Mouse (Mus musculus): ENCODE data around the gene Arl3. TPM values are rescaled to one million over a fixed set of nuclear protein-coding genes. Genes with fewer than 3 reads are reported as not detected.

Gene Arl3
- polyA plus RNA-seq, 1 experiment from 2014 or later = 115 TPM

GRCm38 (mm10) chr19:46531071-46532030, 41.6 kb downstream of the Arl3 start:
- peak overlapping the region; percentile 23 for H3K4me2 ChIP-seq
- H3K4me1 ChIP-seq = peaks cover 67% of the 10 kb centered on the region
- H3K9me3 ChIP-seq = no peaks in the 10 kb centered on the region
- WGBS = 8% methylated on average over 16 of the region's 16 CpGs
- peak overlapping the region; percentile 82 for H3K27ac ChIP-seq
- no peak overlapping the region for H3K9ac ChIP-seq
- H3K4me3 ChIP-seq = no peak overlapping the region
- H3K36me3 ChIP-seq = 0 out of 2 replicates have a peak, but pooled peaks cover 3% of the 10 kb centered on the region
- ATAC-seq (ENCODE audit: borderline replicate concordance, extremely low read depth, low FRiP score, low TSS enrichment) = no peak
- no peaks in the 10 kb centered on the region for H3K27me3 ChIP-seq

GRCm38 (mm10) chr19:46530449-46530990, 42.5 kb downstream of the Arl3 start:
- ATAC-seq (ENCODE audit: borderline replicate concordance, extremely low read depth, low FRiP score, low TSS enrichment) = no peak
- peak overlapping the region; percentile 82 for H3K27ac ChIP-seq
- WGBS = 23% methylated on average over 8 of the region's 8 CpGs

GRCm38 (mm10) chr19:46529601-46530448, 43.2 kb downstream of the Arl3 start:
- Histone ChIP-seq H3K9ac (peak overlapping the region; percentile 10), H3K9me3 (no peaks in the 10 kb centered on the region), H3K4me3 (no peak overlapping the region), H3K36me3 (no peaks in the 10 kb centered on the region), H3K27me3 (no peaks in the 10 kb centered on the region), H3K4me2 (peak overlapping the region; percentile 60; the same call in 1 of the 2 replicates), H3K27ac (peak overlapping the region; percentile 82), H3K4me1 (peaks cover 82% of the 10 kb centered on the region)
- no peak for ATAC-seq (ENCODE audit: borderline replicate concordance, extremely low read depth, low FRiP score, low TSS enrichment)
- 32% methylated on average over 13 of the region's 13 CpGs for WGBS

More at GRCm38 (mm10) chr19:46530449-46530990, 42.5 kb downstream of the Arl3 start:
- Histone ChIP-seq H3K4me2 (no peak overlapping the region), H3K27me3 (no peaks in the 10 kb centered on the region), H3K36me3 (no peaks in the 10 kb centered on the region), H3K4me1 (peaks cover 75% of the 10 kb centered on the region), H3K4me3 (no peak overlapping the region), H3K9me3 (no peaks in the 10 kb centered on the region), H3K9ac (0 out of 2 replicates have a peak overlapping the region, but pooled peaks have one; percentile 10)

GRCm38 (mm10) chr19:46528529-46529213, 44.3 kb downstream of the Arl3 start:
- Histone ChIP-seq H3K36me3 (no peaks in the 10 kb centered on the region), H3K27me3 (no peaks in the 10 kb centered on the region), H3K4me3 (peak overlapping the region; percentile 23), H3K4me2 (peak overlapping the region; percentile 60), H3K9ac (peak overlapping the region; percentile 20), H3K27ac (peak overlapping the region; percentile 82), H3K9me3 (no peaks in the 10 kb centered on the region), H3K4me1 (peaks cover 92% of the 10 kb centered on the region)
- 2% methylated on average over 20 of the region's 20 CpGs for whole genome bisulfite sequencing
- ATAC-seq (ENCODE audit: borderline replicate concordance, extremely low read depth, low FRiP score, low TSS enrichment) = peak; percentile 50

GRCm38 (mm10) chr19:46527632-46528528, 45.1 kb downstream of the Arl3 start:
- no peaks in the 10 kb centered on the region for H3K36me3 ChIP-seq
- peak overlapping the region; percentile 82; the same call in 1 of the 2 replicates for H3K27ac ChIP-seq
- peak overlapping the region; percentile 23; the same call in 1 of the 2 replicates for H3K4me3 ChIP-seq
- H3K4me1 ChIP-seq = peaks cover 92% of the 10 kb centered on the region
- H3K9me3 ChIP-seq = no peaks in the 10 kb centered on the region
- ATAC-seq (ENCODE audit: borderline replicate concordance, extremely low read depth, low FRiP score, low TSS enrichment) = no peak
- H3K27me3 ChIP-seq = no peaks in the 10 kb centered on the region
- H3K9ac ChIP-seq = 0 out of 2 replicates have a peak overlapping the region, but pooled peaks have one; percentile 20
- H3K4me2 ChIP-seq = peak overlapping the region; percentile 60
- WGBS = 29% methylated on average over 17 of the region's 17 CpGs

- no peak overlapping the region for H3K9ac ChIP-seq
- no peak overlapping the region for H3K4me3 ChIP-seq
- H3K27ac ChIP-seq = peak overlapping the region; percentile 91; the same call in 1 of the 2 replicates
- H3K4me1 ChIP-seq = peaks cover 90% of the 10 kb centered on the region
- 68% methylated on average over 10 of the region's 10 CpGs for WGBS
- no peak overlapping the region for H3K4me2 ChIP-seq
- no peaks in the 10 kb centered on the region for H3K27me3 ChIP-seq
- no peak for ATAC-seq (ENCODE audit: borderline replicate concordance, extremely low read depth, low FRiP score, low TSS enrichment)
- no peaks in the 10 kb centered on the region for H3K36me3 ChIP-seq
- no peaks in the 10 kb centered on the region for H3K9me3 ChIP-seq
Observed at GRCm38 (mm10) chr19:46525691-46526631, 47.0 kb downstream of the Arl3 start.

- Histone ChIP-seq H3K36me3 (no peaks in the 10 kb centered on the region), H3K9me3 (no peaks in the 10 kb centered on the region), H3K27me3 (no peaks in the 10 kb centered on the region), H3K27ac (peak overlapping the region; percentile 91), H3K4me1 (peaks cover 78% of the 10 kb centered on the region), H3K4me2 (peak overlapping the region; percentile 53), H3K4me3 (no peak overlapping the region), H3K9ac (no peak overlapping the region)
- WGBS = 24% methylated on average over 14 of the region's 14 CpGs
- ATAC-seq (ENCODE audit: borderline replicate concordance, extremely low read depth, low FRiP score, low TSS enrichment) = peak; percentile 37; the same call in 1 of the 2 replicates
Observed at GRCm38 (mm10) chr19:46524601-46525321, 48.2 kb downstream of the Arl3 start.

GRCm38 (mm10) chr19:46524152-46524544, 48.9 kb downstream of the Arl3 start:
- no peaks in the 10 kb centered on the region for H3K36me3 ChIP-seq
- H3K9ac ChIP-seq = peak overlapping the region; percentile 17; the same call in 1 of the 2 replicates
- peak overlapping the region; percentile 53 for H3K4me2 ChIP-seq
- no peak for ATAC-seq (ENCODE audit: borderline replicate concordance, extremely low read depth, low FRiP score, low TSS enrichment)
- H3K4me3 ChIP-seq = peak overlapping the region; percentile 19; the same call in 1 of the 2 replicates
- WGBS = 14% methylated on average over 6 of the region's 6 CpGs
- peak overlapping the region; percentile 91 for H3K27ac ChIP-seq
- no peaks in the 10 kb centered on the region for H3K9me3 ChIP-seq
- no peaks in the 10 kb centered on the region for H3K27me3 ChIP-seq
- peaks cover 75% of the 10 kb centered on the region for H3K4me1 ChIP-seq

Data from lung, embryonic 15.5 days (tissue).